Mouse (Mus musculus) ES-E14 (cell line): ENCODE results near the gene Gm10134.

Experiments used
- CHD2 ChIP-seq: IDR thresholded peaks from 2 replicates; pipeline ENCODE4 v1.6.1; 2014; ENCODE audit warnings: mild to moderate bottlenecking, low read depth, low read length, inconsistent platforms
- ZNF384 ChIP-seq: IDR thresholded peaks from 2 replicates; pipeline ENCODE4 v1.6.1; 2012; ENCODE audit warnings: low read depth, low read length, inconsistent platforms

- no peak for TF ChIP-seq ZNF384
- no peak for TF ChIP-seq CHD2
Measured at GRCm38 (mm10) chr2:28546560-28546959, 40.7 kb downstream of the Gm10134 start.
